Mouse (Mus musculus) MEL (cell line): ENCODE measurements at regions not wholly inside any gene's neighbourhood (a gene's known extent, or its start where the extent isn't known, plus 50 kb on each side); places are given as distances from the start of the nearest gene placed in this dataset.

Experiments used
- DNase-seq: peaks from one replicate; pipeline ENCODE4 v3.0.0; 2011; ENCODE audit warnings: low read depth, low spot score
- H3K27ac ChIP-seq: 2 replicates; pipeline ENCODE4 v1.5.1; 2012; ENCODE audit warnings: low read depth, mild to moderate bottlenecking, control low read depth, low read length, moderate library complexity; ENCODE audit not compliant: control insufficient read depth
- H3K27me3 ChIP-seq, 2 experiments: fragments of 150-350 bp in 1 of 2; sonication (generic) in 1 of 2; 2 replicates each; pipeline ENCODE4 v1.6.1; 2012; ENCODE audit warnings: low read length in 2 of 2, mild to moderate bottlenecking in 2 of 2, improper control_type of control experiment in 1 of 2, moderate library complexity in 1 of 2; ENCODE audit not compliant: insufficient read depth in 2 of 2, control insufficient read depth in 1 of 2
- H3K36me3 ChIP-seq, 2 experiments: 2 replicates each; pipeline ENCODE4 v1.6.1; 2012 to 2014; ENCODE audit warnings: low read length in 2 of 2, improper control_type of control experiment in 1 of 2, inconsistent platforms in 1 of 2, mild to moderate bottlenecking in 1 of 2; ENCODE audit not compliant: insufficient read depth in 2 of 2, control insufficient read depth in 1 of 2
- H3K4me1 ChIP-seq, 2 experiments: fragments of 150-350 bp in 1 of 2; sonication (generic) in 1 of 2; 2 replicates each; pipeline ENCODE4 v1.6.1; 2012; ENCODE audit warnings: low read length in 2 of 2, improper control_type of control experiment in 1 of 2, mild to moderate bottlenecking in 1 of 2; ENCODE audit not compliant: insufficient read depth in 2 of 2, control insufficient read depth in 1 of 2
- H3K4me3 ChIP-seq, 2 experiments: fragments of 150-350 bp in 1 of 2; sonication (generic) in 1 of 2; 2 replicates each; pipeline ENCODE4 v1.5.1; 2012; ENCODE audit warnings: low read depth in 2 of 2, low read length in 2 of 2, mild to moderate bottlenecking in 2 of 2, moderate library complexity in 2 of 2, control low read depth in 1 of 2, improper control_type of control experiment in 1 of 2; ENCODE audit not compliant: control insufficient read depth in 1 of 2, insufficient read depth in 1 of 2
- H3K79me2 ChIP-seq: 2 replicates; pipeline ENCODE4 v1.6.1; 2012; ENCODE audit warnings: mild to moderate bottlenecking, low read length, moderate library complexity; ENCODE audit not compliant: control insufficient read depth, poor library complexity, insufficient read depth
- H3K9ac ChIP-seq: 2 replicates; pipeline ENCODE4 v1.6.1; 2012; ENCODE audit warnings: low read depth, mild to moderate bottlenecking, control low read depth, low read length, moderate library complexity; ENCODE audit not compliant: control insufficient read depth, poor library complexity, severe bottlenecking
- H3K9me3 ChIP-seq: fragments of 150-350 bp; sonication (generic); replicated peaks from 2 replicates; pipeline ENCODE4 v1.6.1; 2012; ENCODE audit warnings: mild to moderate bottlenecking, low read length, improper control_type of control experiment, moderate library complexity; ENCODE audit not compliant: insufficient read depth
- BHLHE40 ChIP-seq: IDR thresholded peaks from 2 replicates; pipeline ENCODE4 v1.6.1; 2012; ENCODE audit warnings: low read depth, mild to moderate bottlenecking, inconsistent platforms, low read length, improper control_type of control experiment, borderline replicate concordance
- CHD1 ChIP-seq: IDR thresholded peaks from 2 replicates; pipeline ENCODE4 v1.6.1; 2012; ENCODE audit warnings: low read depth, mild to moderate bottlenecking, inconsistent platforms, low read length, improper control_type of control experiment
- CHD2 ChIP-seq: IDR thresholded peaks from 2 replicates; pipeline ENCODE4 v1.6.1; 2011; ENCODE audit warnings: low read length, improper control_type of control experiment
- CTCF ChIP-seq, 3 experiments: IDR thresholded peaks in 2 of 3; conservative IDR thresholded peaks in 1 of 3; 2 replicates each; pipeline ENCODE4 v1.5.1; 2011 to 2012; ENCODE audit warnings: low read length in 3 of 3, low read depth in 2 of 3, mild to moderate bottlenecking in 2 of 3, improper control_type of control experiment in 1 of 3, inconsistent platforms in 1 of 3, mixed read lengths in 1 of 3, moderate library complexity in 1 of 3; ENCODE audit not compliant: control insufficient read depth in 1 of 3, insufficient read depth in 1 of 3, poor library complexity in 1 of 3, severe bottlenecking in 1 of 3
- ELF1 ChIP-seq: IDR thresholded peaks from 2 replicates; pipeline ENCODE4 v1.6.1; 2014; ENCODE audit warnings: low read depth, mild to moderate bottlenecking, inconsistent platforms, low read length, improper control_type of control experiment, moderate library complexity
- ETS1 ChIP-seq: IDR thresholded peaks from 2 replicates; pipeline ENCODE4 v1.6.1; 2012; ENCODE audit warnings: low read depth, mild to moderate bottlenecking, inconsistent platforms, low read length, improper control_type of control experiment, moderate library complexity
- HCFC1 ChIP-seq: IDR thresholded peaks from 2 replicates; pipeline ENCODE4 v1.6.1; 2012; ENCODE audit warnings: low read depth, mild to moderate bottlenecking, inconsistent platforms, low read length, improper control_type of control experiment, moderate library complexity
- KAT2A ChIP-seq: conservative IDR thresholded peaks from 2 replicates; pipeline ENCODE4 v1.6.1; 2012; ENCODE audit warnings: low read depth, low read length, improper control_type of control experiment, inconsistent platforms
- MAFK ChIP-seq: IDR thresholded peaks from 2 replicates; pipeline ENCODE4 v1.6.1; 2011; ENCODE audit warnings: low read depth, mild to moderate bottlenecking, low read length, improper control_type of control experiment, borderline replicate concordance
- MAX ChIP-seq: IDR thresholded peaks from 2 replicates; pipeline ENCODE4 v1.6.1; 2011; ENCODE audit warnings: low read length, improper control_type of control experiment
- MEF2A ChIP-seq: IDR thresholded peaks from 2 replicates; pipeline ENCODE4 v1.6.1; 2014; ENCODE audit warnings: low read depth, mild to moderate bottlenecking, inconsistent platforms, low read length, improper control_type of control experiment; ENCODE audit not compliant: poor library complexity, insufficient replicate concordance, severe bottlenecking; ENCODE audit errors: extremely low read depth
- MXI1 ChIP-seq: IDR thresholded peaks from 2 replicates; pipeline ENCODE4 v1.6.1; 2011; ENCODE audit warnings: mild to moderate bottlenecking, low read depth, low read length, improper control_type of control experiment
- MYB ChIP-seq: IDR thresholded peaks from 2 replicates; pipeline ENCODE4 v1.6.1; 2011; ENCODE audit warnings: mild to moderate bottlenecking, low read depth, low read length, improper control_type of control experiment
- MYC ChIP-seq: IDR thresholded peaks from 2 replicates; pipeline ENCODE4 v1.6.1; 2011; ENCODE audit warnings: low read depth, mild to moderate bottlenecking, low read length, improper control_type of control experiment, moderate library complexity
- NELFE ChIP-seq: IDR thresholded peaks from 2 replicates; pipeline ENCODE4 v1.6.1; 2011; ENCODE audit warnings: low read depth, low read length, improper control_type of control experiment
- NRF1 ChIP-seq: IDR thresholded peaks from 2 replicates; pipeline ENCODE4 v1.6.1; 2014; ENCODE audit warnings: low read depth, mild to moderate bottlenecking, inconsistent platforms, low read length, improper control_type of control experiment, moderate library complexity; ENCODE audit not compliant: poor library complexity, insufficient read depth, severe bottlenecking
- POLR2AphosphoS5 ChIP-seq: IDR thresholded peaks from 2 replicates; pipeline ENCODE4 v1.6.1; 2012; ENCODE audit warnings: low read depth, borderline replicate concordance, mild to moderate bottlenecking, inconsistent platforms, low read length, moderate library complexity, mixed read lengths
- RAD21 ChIP-seq: IDR thresholded peaks from 2 replicates; pipeline ENCODE4 v1.6.1; 2011; ENCODE audit warnings: mild to moderate bottlenecking, low read depth, low read length, improper control_type of control experiment
- RCOR1 ChIP-seq: IDR thresholded peaks from 2 replicates; pipeline ENCODE4 v1.6.1; 2012; ENCODE audit warnings: low read depth, mild to moderate bottlenecking, inconsistent platforms, low read length, improper control_type of control experiment
- SIN3A ChIP-seq: IDR thresholded peaks from 2 replicates; pipeline ENCODE4 v1.6.1; 2012; ENCODE audit warnings: low read length, improper control_type of control experiment, inconsistent platforms
- SMC3 ChIP-seq: IDR thresholded peaks from 2 replicates; pipeline ENCODE4 v1.6.1; 2011; ENCODE audit warnings: low read depth, low read length, improper control_type of control experiment
- TAL1 ChIP-seq: IDR thresholded peaks from 2 replicates; pipeline ENCODE4 v1.6.1; 2012; ENCODE audit warnings: mild to moderate bottlenecking, inconsistent platforms, low read length, moderate library complexity, mixed read lengths
- TBP ChIP-seq: IDR thresholded peaks from 2 replicates; pipeline ENCODE4 v1.8.0; 2011; ENCODE audit warnings: low read depth, low read length, improper control_type of control experiment
- TCF12 ChIP-seq: IDR thresholded peaks from 2 replicates; pipeline ENCODE4 v1.6.1; 2014; ENCODE audit warnings: low read depth, mild to moderate bottlenecking, inconsistent platforms, low read length, improper control_type of control experiment, moderate library complexity
- USF1 ChIP-seq: IDR thresholded peaks from 2 replicates; pipeline ENCODE4 v1.6.1; 2014; ENCODE audit warnings: low read depth, mild to moderate bottlenecking, inconsistent platforms, low read length, improper control_type of control experiment, moderate library complexity
- USF2 ChIP-seq, 2 experiments: IDR thresholded peaks; 2 replicates each; pipeline ENCODE4 v1.6.1; 2011 to 2012; ENCODE audit warnings: improper control_type of control experiment in 2 of 2, low read length in 2 of 2, borderline replicate concordance in 1 of 2, inconsistent platforms in 1 of 2, low read depth in 1 of 2, mild to moderate bottlenecking in 1 of 2; ENCODE audit not compliant: insufficient read depth in 1 of 2
- ZC3H11A ChIP-seq: IDR thresholded peaks from 2 replicates; pipeline ENCODE4 v1.6.1; 2012; ENCODE audit warnings: low read depth, mild to moderate bottlenecking, inconsistent platforms, low read length, improper control_type of control experiment
- ZKSCAN1 ChIP-seq: IDR thresholded peaks from 2 replicates; pipeline ENCODE4 v1.6.1; 2012; ENCODE audit warnings: low read depth, mild to moderate bottlenecking, inconsistent platforms, low read length, improper control_type of control experiment, moderate library complexity
- ZMIZ1 ChIP-seq: IDR thresholded peaks from 2 replicates; pipeline ENCODE4 v1.6.1; 2012; ENCODE audit warnings: low read depth, mild to moderate bottlenecking, inconsistent platforms, low read length, improper control_type of control experiment, moderate library complexity
- ZNF384 ChIP-seq: IDR thresholded peaks from 2 replicates; pipeline ENCODE4 v1.6.1; 2012; ENCODE audit warnings: low read depth, mild to moderate bottlenecking, inconsistent platforms, low read length, improper control_type of control experiment

DNA sequence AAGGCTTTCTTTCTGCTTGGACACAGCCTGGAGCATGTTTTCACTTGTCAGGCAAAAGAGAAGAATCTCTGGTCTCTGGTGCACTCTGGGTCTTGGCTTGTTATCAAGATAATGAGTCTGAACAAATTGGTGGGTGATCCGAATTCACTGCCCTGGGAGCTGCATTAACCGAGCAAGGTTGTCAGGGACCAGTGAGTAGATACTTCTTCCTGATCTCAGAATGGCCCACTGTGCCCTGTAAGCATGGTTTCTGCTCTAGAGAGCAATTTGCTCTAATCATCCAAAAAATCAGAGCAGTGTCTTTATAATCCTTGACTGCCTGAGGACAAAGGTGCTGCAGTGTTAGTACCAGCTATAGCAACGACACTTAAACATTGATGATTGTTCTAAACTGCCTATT is 97.2 kb upstream of the 1500015O10Rik start:
- Histone ChIP-seq H3K4me1 (no peaks in the 10 kb centered on the region), H3K36me3 (no peaks in the 10 kb centered on the region)
- TF ChIP-seq USF1 (no peak), RAD21 (no peak), KAT2A (no peak), MAFK (no peak), USF2 (IDR thresholded peaks at IDR 0.05; ENCODE audit: borderline replicate concordance in 1 of 2, insufficient read depth in 1 of 2, low read depth in 1 of 2, low read length in 2 of 2) (no peak), ZC3H11A (no peak), CTCF (IDR thresholded peaks at IDR 0.05 in 2 of 3, conservative IDR thresholded peaks at IDR 0.05 in 1 of 3; ENCODE audit: control insufficient read depth in 1 of 3, insufficient read depth in 1 of 3, low read depth in 2 of 3, low read length in 3 of 3, poor library complexity in 1 of 3, severe bottlenecking in 1 of 3) (no peak)

DNA sequence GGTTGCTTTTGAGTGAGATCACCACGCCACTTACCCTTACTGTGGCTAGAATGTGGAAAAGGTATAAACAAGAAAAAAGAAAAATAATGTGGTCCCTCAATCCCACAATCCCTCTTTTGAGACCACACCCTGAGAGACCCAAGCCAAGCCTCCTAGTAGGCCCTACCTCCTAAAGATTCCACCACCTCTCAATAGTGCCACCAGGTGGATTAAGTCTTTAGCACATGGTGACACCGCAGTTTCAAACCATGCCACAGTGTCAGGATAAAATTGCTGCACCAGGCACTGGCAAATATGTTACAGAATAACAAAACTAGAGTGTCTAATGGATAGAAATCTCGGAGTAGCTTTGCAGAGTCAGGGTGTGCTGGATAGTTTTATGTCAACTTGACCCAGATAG is 94.7 kb upstream of the 1500015O10Rik start:
- no peak overlapping the region for H3K9ac ChIP-seq
- H3K27me3 ChIP-seq, result peaks cover 0 to 1% of the 10 kb centered on the region in 2 experiments; a peak in 1 of 4 replicates
- H3K4me1 ChIP-seq, result no peaks in the 10 kb centered on the region
- H3K9me3 ChIP-seq, result no peaks in the 10 kb centered on the region
- H3K36me3 ChIP-seq, result no peaks in the 10 kb centered on the region
- H3K79me2 ChIP-seq, result no peaks in the 10 kb centered on the region
- H3K4me3 ChIP-seq, result no peak overlapping the region
- peak; percentile 41 for DNase-seq
- H3K27ac ChIP-seq, result no peak overlapping the region
- TF ChIP-seq ZKSCAN1 (no peak), NELFE (no peak), MEF2A (no peak), CTCF (IDR thresholded peaks at IDR 0.05 in 2 of 3, conservative IDR thresholded peaks at IDR 0.05 in 1 of 3; ENCODE audit: control insufficient read depth in 1 of 3, insufficient read depth in 1 of 3, low read depth in 2 of 3, low read length in 3 of 3, poor library complexity in 1 of 3, severe bottlenecking in 1 of 3) (peak; percentile 33 to 72 (median 40)), USF2 (IDR thresholded peaks at IDR 0.05; ENCODE audit: borderline replicate concordance in 1 of 2, insufficient read depth in 1 of 2, low read depth in 1 of 2, low read length in 2 of 2) (no peak), CHD1 (no peak), ETS1 (no peak), SMC3 (peak; percentile 88), RAD21 (peak; percentile 74), MXI1 (no peak), MAX (no peak; the same call in 1 of the 2 replicates), CHD2 (no peak), BHLHE40 (no peak), RCOR1 (no peak), NRF1 (no peak), POLR2AphosphoS5 (no peak), MYB (no peak), TCF12 (no peak), TAL1 (no peak), MYC (0 out of 2 replicates have a peak, but pooled peaks have one; percentile 42), USF1 (no peak), ZNF384 (no peak), HCFC1 (no peak), ZC3H11A (peak; percentile 73), KAT2A (no peak), ELF1 (no peak), ZMIZ1 (no peak), SIN3A (no peak), TBP (no peak)

More for the DNA sequence above, 97.2 kb upstream of the 1500015O10Rik start:
- H3K27me3 ChIP-seq, result peaks cover 0 to 1% of the 10 kb centered on the region in 2 experiments; a peak in 1 of 4 replicates
- no peaks in the 10 kb centered on the region for H3K79me2 ChIP-seq
- no peak for DNase-seq
- H3K9ac ChIP-seq, result no peak overlapping the region
- no peaks in the 10 kb centered on the region for H3K9me3 ChIP-seq
- H3K27ac ChIP-seq, result no peak overlapping the region
- no peak overlapping the region for H3K4me3 ChIP-seq
